Mouse (Mus musculus) heart, postnatal 4 days (tissue): ENCODE data around the gene Glrp1. TPM values are rescaled to one million over a fixed set of nuclear protein-coding genes. Genes with fewer than 3 reads are reported as not detected.

Source experiments
- DNase-seq: peaks from one replicate; pipeline ENCODE4 v3.0.0; 2021
- total RNA-seq, 2 experiments: library from RNA; stranded (reverse); gene quantifications; 2 replicates each; pipeline ENCODE4 v1.2.3; 2021

Gene Glrp1
- total RNA-seq = not detected

- no peak for DNase-seq
Measured at GRCm38 (mm10) chr1:88509789-88510188, at the start of gene Glrp1. Gene Glrp1 (minus strand): TSS chr1:88510066.

GRCm38 (mm10) chr1:88559258-88559657, 49.4 kb upstream of the Glrp1 start:
- peak; percentile 19 for DNase-seq

- DNase-seq = no peak
Measured at GRCm38 (mm10) chr1:88558793-88559192, 48.9 kb upstream of the Glrp1 start.

GRCm38 (mm10) chr1:88556401-88556800, 46.5 kb upstream of the Glrp1 start:
- DNase-seq = no peak

- no peak for DNase-seq
Measured at GRCm38 (mm10) chr1:88553500-88554187, 43.8 kb upstream of the Glrp1 start.

GRCm38 (mm10) chr1:88549263-88549662, 39.4 kb upstream of the Glrp1 start:
- no peak for DNase-seq

GRCm38 (mm10) chr1:88547172-88547571, 37.3 kb upstream of the Glrp1 start:
- DNase-seq = no peak

- DNase-seq = no peak
Measured at GRCm38 (mm10) chr1:88543608-88544007, 33.7 kb upstream of the Glrp1 start.

- DNase-seq = peak; percentile 32
Measured at GRCm38 (mm10) chr1:88539823-88540222, 30.0 kb upstream of the Glrp1 start.

GRCm38 (mm10) chr1:88539256-88539655, 29.4 kb upstream of the Glrp1 start:
- DNase-seq = no peak

GRCm38 (mm10) chr1:88536308-88536707, 26.4 kb upstream of the Glrp1 start:
- no peak for DNase-seq

- DNase-seq = no peak
Measured at GRCm38 (mm10) chr1:88534091-88534490, 24.2 kb upstream of the Glrp1 start.

GRCm38 (mm10) chr1:88526161-88526560, 16.3 kb upstream of the Glrp1 start:
- no peak for DNase-seq

GRCm38 (mm10) chr1:88525622-88526021, 15.8 kb upstream of the Glrp1 start:
- DNase-seq = no peak

- DNase-seq = no peak
Measured at GRCm38 (mm10) chr1:88521170-88521747, 11.4 kb upstream of the Glrp1 start.

GRCm38 (mm10) chr1:88513613-88514012, 3.7 kb upstream of the Glrp1 start:
- no peak for DNase-seq

GRCm38 (mm10) chr1:88507886-88508285, 2.0 kb downstream of the Glrp1 start:
- no peak for DNase-seq

GRCm38 (mm10) chr1:88507214-88507613, 2.7 kb downstream of the Glrp1 start:
- no peak for DNase-seq

GRCm38 (mm10) chr1:88506412-88506811, 3.5 kb downstream of the Glrp1 start:
- no peak for DNase-seq

GRCm38 (mm10) chr1:88505697-88506096, 4.2 kb downstream of the Glrp1 start:
- DNase-seq = no peak

- DNase-seq = no peak
Measured at GRCm38 (mm10) chr1:88504531-88504945, 5.3 kb downstream of the Glrp1 start.

GRCm38 (mm10) chr1:88502822-88503221, 7.0 kb downstream of the Glrp1 start:
- DNase-seq = no peak

- DNase-seq = no peak
Measured at GRCm38 (mm10) chr1:88499230-88499737, 10.6 kb downstream of the Glrp1 start.

- DNase-seq = no peak
Measured at GRCm38 (mm10) chr1:88497407-88497806, 12.5 kb downstream of the Glrp1 start.
